Mouse (Mus musculus) liver, embryonic 14.5 days (tissue): Measurements from ENCODE around the gene Cdh23. TPM values are rescaled to one million over a fixed set of nuclear protein-coding genes. Genes with fewer than 3 reads are reported as not detected.
A peak's percentile ranks its signal among the peaks of the same experiment; 100 is the strongest.

ENCODE experiments used
- ATAC-seq: fragments of 200-750 bp; cut with Nextera tagmentation; 2 replicates; pipeline ENCODE4 v1.8.0; 2017; ENCODE audit warnings: moderate number of reproducible peaks, mild to moderate bottlenecking, moderate library complexity; ENCODE audit not compliant: insufficient read depth
- DNase-seq, 3 experiments: peaks; one replicate each; pipeline ENCODE4 v3.0.0-alpha.2; 2012 to 2013; ENCODE audit warnings: low read depth in 3 of 3, low spot score in 3 of 3
- H3K27ac ChIP-seq: fragments of 300-500 bp; sonication (generic); 2 replicates; pipeline ENCODE4 v1.5.1; 2014; ENCODE audit warnings: moderate library complexity, mild to moderate bottlenecking, control low read depth, inconsistent platforms
- H3K27me3 ChIP-seq: fragments of 300-500 bp; sonication (generic); 2 replicates; pipeline ENCODE4 v1.6.1; 2014; ENCODE audit warnings: mild to moderate bottlenecking, low read length, moderate library complexity; ENCODE audit not compliant: control insufficient read depth, insufficient read depth
- H3K36me3 ChIP-seq: fragments of 300-500 bp; sonication (generic); replicated peaks from 2 replicates; pipeline ENCODE4 v1.6.1; 2014; ENCODE audit warnings: low read depth; ENCODE audit not compliant: control insufficient read depth, insufficient read depth
- H3K4me1 ChIP-seq, 2 experiments: fragments of 200-500 bp in 1 of 2; fragments of 300-500 bp in 1 of 2; sonication (generic) in 1 of 2; replicated peaks; 2 replicates each; pipeline ENCODE4 v1.6.1; 2012 to 2014; ENCODE audit warnings: antibody characterized with exemption in 1 of 2, inconsistent platforms in 1 of 2, low read length in 1 of 2; ENCODE audit not compliant: control insufficient read depth in 2 of 2, insufficient read depth in 2 of 2
- H3K4me2 ChIP-seq: fragments of 300-500 bp; sonication (generic); 2 replicates; pipeline ENCODE4 v1.6.1; 2014; ENCODE audit warnings: low read depth, mild to moderate bottlenecking, control low read depth, moderate library complexity
- H3K4me3 ChIP-seq, 2 experiments: fragments of 200-500 bp in 1 of 2; fragments of 300-500 bp in 1 of 2; sonication (generic) in 1 of 2; 2 replicates each; pipeline ENCODE4 v1.5.1; 2012 to 2014; ENCODE audit warnings: low read depth in 2 of 2, low read length in 2 of 2, mild to moderate bottlenecking in 2 of 2, control low read depth in 1 of 2, inconsistent platforms in 1 of 2, moderate library complexity in 1 of 2; ENCODE audit not compliant: insufficient read depth in 1 of 2
- H3K9ac ChIP-seq: fragments of 300-500 bp; sonication (generic); replicated peaks from 2 replicates; pipeline ENCODE4 v1.6.1; 2014; ENCODE audit warnings: mild to moderate bottlenecking, control low read depth, moderate library complexity
- H3K9me3 ChIP-seq: fragments of 300-500 bp; sonication (generic); 2 replicates; pipeline ENCODE4 v1.6.1; 2016; ENCODE audit warnings: low read length, mixed read lengths; ENCODE audit not compliant: control insufficient read depth
- CTCF ChIP-seq: IDR thresholded peaks from 2 replicates; pipeline ENCODE4 v1.5.1; 2016; ENCODE audit warnings: antibody characterized with exemption, low read depth, control low read depth
- EP300 ChIP-seq: IDR thresholded peaks from 2 replicates; pipeline ENCODE4 v1.6.1; 2016; ENCODE audit warnings: antibody characterized with exemption, low read depth
- WGBS: fragments of 180-500 bp; shearing (Covaris S2); extraction: QIAGEN DNeasy Blood & Tissue Kit; methylation state at CpG from one replicate; pipeline ENCODE4 v1.1.7; 2014; ENCODE audit not compliant: insufficient replicate concordance; 5-methylcytosine and 5-hydroxymethylcytosine counted together
- polyA plus RNA-seq, 2 experiments: library from polyadenylated mRNA; depleted of rRNA in 1 of 2; stranded (reverse) in 1 of 2; unstranded in 1 of 2; fragments of >200 nt; fragmentation: Nextera tagmentation in 1 of 2; extraction: Ambion mirVana in 1 of 2; gene quantifications; 2 replicates each; pipeline versions ENCODE4 v1.2.1 to v1.2.3; 2012 to 2014

Cdh23 gene
- polyA plus RNA-seq, 2 experiments, result 0.02 TPM; not detected in 1

GRCm38 (mm10) chr10:60532502-60532901 is 163.8 kb downstream of the Cdh23 start:
- ATAC-seq (no peak), DNase-seq (no peak)
- no peaks in the 10 kb centered on the region; a peak in 1 of 4 replicates for H3K4me1 ChIP-seq
- no peak overlapping the region for H3K4me3 ChIP-seq
- H3K27ac ChIP-seq, result no peak overlapping the region
- no peaks in the 10 kb centered on the region for H3K9me3 ChIP-seq
- H3K27me3 ChIP-seq, result no peaks in the 10 kb centered on the region
- H3K9ac ChIP-seq, result no peak overlapping the region
- H3K36me3 ChIP-seq, result no peaks in the 10 kb centered on the region
- TF ChIP-seq EP300 (no peak), CTCF (no peak)
- 60% methylated on average over 4 of the region's 4 CpGs for WGBS
- H3K4me2 ChIP-seq, result no peak overlapping the region

GRCm38 (mm10) chr10:60531349-60531748 is 164.9 kb downstream of the Cdh23 start:
- WGBS, result 22% methylated on average over 2 of the region's 2 CpGs
- Histone ChIP-seq H3K9me3 (no peaks in the 10 kb centered on the region), H3K9ac (no peak overlapping the region), H3K27me3 (no peaks in the 10 kb centered on the region), H3K36me3 (no peaks in the 10 kb centered on the region), H3K4me2 (no peak overlapping the region), H3K4me3 (no peak overlapping the region), H3K4me1 (no peaks in the 10 kb centered on the region), H3K27ac (no peak overlapping the region)
- DNase-seq, result peak; percentile 14 to 23 (median 20)
- TF ChIP-seq EP300 (no peak), CTCF (peak; percentile 82)
- ATAC-seq, result no peak

- DNase-seq (no peak), ATAC-seq (no peak)
- H3K27ac ChIP-seq, result no peak overlapping the region
- no peaks in the 10 kb centered on the region for H3K36me3 ChIP-seq
- no peak overlapping the region for H3K4me2 ChIP-seq
- H3K9me3 ChIP-seq, result no peaks in the 10 kb centered on the region
- H3K27me3 ChIP-seq, result no peaks in the 10 kb centered on the region
- TF ChIP-seq CTCF (no peak), EP300 (no peak)
- H3K4me1 ChIP-seq, result no peaks in the 10 kb centered on the region
- H3K4me3 ChIP-seq, result no peak overlapping the region
- 35% methylated on average over 10 of the region's 10 CpGs for WGBS
- H3K9ac ChIP-seq, result no peak overlapping the region
Measured at GRCm38 (mm10) chr10:60530633-60531032, 165.7 kb downstream of the Cdh23 start.

GRCm38 (mm10) chr10:60527949-60528348 is 168.3 kb downstream of the Cdh23 start:
- H3K9me3 ChIP-seq, result no peaks in the 10 kb centered on the region
- DNase-seq, result no peak
- ATAC-seq, result no peak
- TF ChIP-seq CTCF (no peak), EP300 (no peak)
- H3K9ac ChIP-seq, result no peak overlapping the region
- H3K4me3 ChIP-seq, result no peak overlapping the region
- H3K36me3 ChIP-seq, result no peaks in the 10 kb centered on the region
- no peak overlapping the region for H3K4me2 ChIP-seq
- H3K4me1 ChIP-seq, result no peaks in the 10 kb centered on the region
- WGBS, result 54% methylated on average over 7 of the region's 7 CpGs
- no peaks in the 10 kb centered on the region for H3K27me3 ChIP-seq
- H3K27ac ChIP-seq, result no peak overlapping the region

- Histone ChIP-seq H3K27me3 (no peaks in the 10 kb centered on the region), H3K9me3 (no peaks in the 10 kb centered on the region), H3K9ac (no peak overlapping the region), H3K4me1 (no peaks in the 10 kb centered on the region), H3K4me3 (no peak overlapping the region), H3K27ac (no peak overlapping the region), H3K36me3 (no peaks in the 10 kb centered on the region), H3K4me2 (no peak overlapping the region)
- DNase-seq, result no peak
- WGBS, result 60% methylated on average over 8 of the region's 8 CpGs
- TF ChIP-seq CTCF (no peak), EP300 (no peak)
- no peak for ATAC-seq
Measured at GRCm38 (mm10) chr10:60525081-60525480, 171.2 kb downstream of the Cdh23 start.

- no peak overlapping the region for H3K27ac ChIP-seq
- no peak overlapping the region for H3K4me3 ChIP-seq
- TF ChIP-seq EP300 (no peak), CTCF (no peak)
- H3K36me3 ChIP-seq, result no peaks in the 10 kb centered on the region
- H3K27me3 ChIP-seq, result no peaks in the 10 kb centered on the region
- ATAC-seq (no peak), DNase-seq (no peak)
- H3K4me2 ChIP-seq, result no peak overlapping the region
- WGBS, result 60% methylated on average over 11 of the region's 11 CpGs
- H3K9ac ChIP-seq, result no peak overlapping the region
- H3K9me3 ChIP-seq, result no peaks in the 10 kb centered on the region
- no peaks in the 10 kb centered on the region for H3K4me1 ChIP-seq
Measured at GRCm38 (mm10) chr10:60516286-60516685, 180.0 kb downstream of the Cdh23 start.
